Mouse (Mus musculus): ENCODE results near the gene Pik3c2b. TPM values are rescaled to one million over a fixed set of nuclear protein-coding genes. Genes with fewer than 3 reads are reported as not detected.

Gene Pik3c2b
- polyA plus RNA-seq, 1 experiment from 2014 or later = 15.7 TPM

DNA sequence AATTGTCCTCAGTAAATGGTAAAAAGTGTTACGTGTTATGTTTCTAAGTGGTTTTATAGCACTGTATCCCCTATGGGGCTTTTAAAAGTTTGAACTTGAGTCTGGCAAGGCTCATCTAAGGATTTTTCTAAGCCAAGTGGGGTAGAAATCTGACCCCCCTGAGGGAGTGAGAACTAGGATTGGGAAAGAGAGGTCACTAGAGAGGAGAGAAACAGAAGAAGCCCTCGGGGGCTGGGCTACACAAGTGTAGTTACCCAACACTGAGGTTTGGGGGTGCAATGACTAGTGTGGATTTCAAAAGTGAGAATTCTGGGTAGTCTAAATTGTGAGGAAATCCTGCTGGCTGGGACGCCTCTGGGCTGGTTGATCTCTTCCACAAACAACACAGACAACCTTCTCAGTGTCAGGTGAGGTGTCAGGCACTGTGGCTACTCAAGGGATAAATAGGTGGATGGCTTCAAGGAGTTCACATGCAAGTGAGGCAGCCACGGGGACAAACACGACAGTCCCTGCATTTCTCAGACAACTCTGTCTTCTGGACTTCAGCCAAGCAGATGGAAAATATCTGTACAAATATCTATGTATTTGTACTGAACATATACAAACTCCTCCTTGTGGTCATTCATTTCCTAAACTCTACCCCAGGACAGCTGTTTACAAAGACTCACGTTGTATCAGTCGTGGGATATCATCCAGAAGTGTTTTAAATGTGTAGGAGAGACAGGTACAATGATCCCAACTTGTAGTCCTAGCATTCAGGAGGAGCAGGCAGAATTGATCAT, 74.7 kb downstream of the Pik3c2b start:
- no peaks in the 10 kb centered on the region for H3K4me1 ChIP-seq
- H3K27me3 ChIP-seq = no peaks in the 10 kb centered on the region
- H3K4me3 ChIP-seq = no peak overlapping the region
- no peak overlapping the region for H3K4me2 ChIP-seq (replicated peaks)
- no peaks in the 10 kb centered on the region for H3K9me3 ChIP-seq
- 74% methylated on average over 7 of the region's 7 CpGs for WGBS
- no peak for ATAC-seq (replicated peaks)
- H3K27ac ChIP-seq (replicated peaks) = no peak overlapping the region
- no peak overlapping the region for H3K9ac ChIP-seq (replicated peaks)
- H3K36me3 ChIP-seq = no peaks in the 10 kb centered on the region

DNA sequence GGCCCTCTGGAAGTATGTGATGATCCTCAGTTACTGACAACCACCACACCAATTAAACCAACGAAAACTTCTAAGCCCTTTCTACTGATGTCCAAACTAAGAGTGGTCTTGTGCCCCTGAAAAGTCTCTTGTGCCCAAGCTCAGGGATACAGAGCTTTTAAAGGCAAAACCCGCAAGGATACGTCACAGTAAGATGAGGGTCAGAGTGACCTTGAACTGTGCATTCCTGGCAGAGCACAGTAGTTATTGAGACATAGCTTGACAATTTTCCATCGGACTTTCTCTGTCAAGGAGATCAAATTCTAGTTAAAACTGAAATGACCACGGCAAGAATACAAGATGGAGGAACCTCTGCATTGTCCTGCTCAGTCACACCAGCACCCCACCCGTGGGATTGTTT, 75.8 kb downstream of the Pik3c2b start:
- Histone ChIP-seq H3K27me3 (no peaks in the 10 kb centered on the region), H3K4me3 (no peak overlapping the region), H3K4me1 (no peaks in the 10 kb centered on the region), H3K9ac (replicated peaks) (no peak overlapping the region), H3K27ac (replicated peaks) (no peak overlapping the region), H3K9me3 (no peaks in the 10 kb centered on the region), H3K36me3 (no peaks in the 10 kb centered on the region), H3K4me2 (replicated peaks) (no peak overlapping the region)
- 74% methylated on average over 6 of the region's 6 CpGs for WGBS
- no peak for ATAC-seq (replicated peaks)

DNA sequence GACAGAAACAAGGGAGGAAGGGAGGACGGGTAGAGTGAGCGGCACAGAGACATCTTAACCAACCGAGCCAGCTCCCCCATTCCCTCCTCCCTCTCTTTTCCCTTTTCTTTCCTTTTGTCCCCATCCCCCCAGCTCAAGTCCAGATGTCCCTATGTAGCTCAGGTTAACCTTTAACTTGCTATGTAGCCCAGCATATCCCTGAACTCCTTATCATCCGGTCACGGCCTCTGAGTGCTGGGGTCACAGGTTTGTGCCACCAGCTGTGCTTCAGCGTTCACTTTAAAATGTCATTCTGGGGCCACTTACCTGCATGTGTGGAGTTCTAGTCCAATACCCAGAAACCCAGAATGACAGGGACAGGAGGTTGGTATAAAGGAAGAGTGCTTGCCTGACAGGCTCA, 78.7 kb downstream of the Pik3c2b start:
- Histone ChIP-seq H3K4me2 (replicated peaks) (no peak overlapping the region), H3K27ac (replicated peaks) (no peak overlapping the region), H3K9me3 (no peaks in the 10 kb centered on the region), H3K4me1 (no peaks in the 10 kb centered on the region), H3K27me3 (no peaks in the 10 kb centered on the region), H3K9ac (replicated peaks) (no peak overlapping the region), H3K4me3 (no peak overlapping the region), H3K36me3 (no peaks in the 10 kb centered on the region)
- WGBS = 90% methylated on average over 6 of the region's 6 CpGs
- no peak for ATAC-seq (replicated peaks)

DNA sequence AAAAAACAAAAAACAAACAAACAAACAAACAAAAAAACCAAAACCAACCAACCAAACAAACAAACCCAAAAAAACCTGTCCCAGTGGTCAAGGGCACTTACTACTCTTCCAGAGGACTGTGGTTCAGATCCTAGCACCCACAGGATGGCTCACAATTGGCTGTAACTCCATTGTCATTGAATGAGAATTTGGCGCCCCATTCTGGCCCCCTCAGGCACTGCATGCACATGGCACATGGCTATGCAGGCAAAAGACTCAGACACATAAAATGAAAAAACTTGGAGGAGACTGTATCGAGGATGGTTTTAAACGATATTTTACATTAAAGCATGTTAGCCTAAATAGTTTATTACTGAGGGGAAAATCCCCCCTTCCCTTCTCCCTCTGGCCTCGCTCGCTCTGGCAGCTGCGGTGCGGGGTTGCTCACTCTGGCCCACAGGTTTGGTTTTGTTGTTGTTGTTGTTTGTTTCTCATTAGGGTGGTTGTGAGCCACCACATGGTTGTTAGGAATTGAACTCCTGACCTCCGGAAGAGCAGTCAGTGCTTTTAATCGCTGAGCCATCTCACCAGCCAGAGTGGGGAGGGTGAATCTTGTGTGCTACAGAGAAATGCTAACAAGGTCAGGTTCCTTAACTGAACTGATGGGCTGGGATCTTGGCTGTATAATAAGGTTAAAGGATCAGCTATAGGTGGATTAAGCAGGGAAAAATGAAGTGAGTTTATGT, 80.3 kb downstream of the Pik3c2b start:
- Histone ChIP-seq H3K4me3 (no peak overlapping the region), H3K27ac (replicated peaks) (no peak overlapping the region), H3K4me2 (replicated peaks) (no peak overlapping the region), H3K27me3 (no peaks in the 10 kb centered on the region), H3K4me1 (peaks cover 13% of the 10 kb centered on the region), H3K36me3 (no peaks in the 10 kb centered on the region), H3K9ac (replicated peaks) (no peak overlapping the region), H3K9me3 (no peaks in the 10 kb centered on the region)
- 91% methylated on average over 9 of the region's 9 CpGs for WGBS
- no peak for ATAC-seq (replicated peaks)

DNA sequence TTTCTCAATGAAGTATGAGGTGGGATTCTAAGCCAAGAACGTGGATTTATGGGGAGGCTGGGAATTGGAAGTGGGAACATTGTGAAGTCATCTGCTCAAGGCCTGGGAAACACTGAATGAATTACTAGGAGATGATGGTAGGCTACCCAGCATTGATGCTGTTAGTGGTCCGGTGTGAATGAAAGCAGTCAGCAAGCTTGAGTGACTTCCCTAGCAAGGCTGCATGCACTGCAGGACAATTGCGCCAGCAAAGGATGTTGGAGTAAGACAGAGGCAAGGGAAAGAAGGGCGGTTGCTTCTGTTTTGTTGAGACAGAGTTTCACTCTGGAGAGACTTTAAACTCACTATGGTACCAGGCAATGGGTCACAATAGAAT, 80.9 kb downstream of the Pik3c2b start:
- Histone ChIP-seq H3K4me3 (no peak overlapping the region), H3K9me3 (no peaks in the 10 kb centered on the region), H3K4me1 (peaks cover 13% of the 10 kb centered on the region), H3K27me3 (no peaks in the 10 kb centered on the region), H3K9ac (replicated peaks) (no peak overlapping the region), H3K36me3 (no peaks in the 10 kb centered on the region), H3K27ac (replicated peaks) (no peak overlapping the region), H3K4me2 (replicated peaks) (no peak overlapping the region)
- no peak for ATAC-seq (replicated peaks)
- 63% methylated on average over 4 of the region's 4 CpGs for whole genome bisulfite sequencing

DNA sequence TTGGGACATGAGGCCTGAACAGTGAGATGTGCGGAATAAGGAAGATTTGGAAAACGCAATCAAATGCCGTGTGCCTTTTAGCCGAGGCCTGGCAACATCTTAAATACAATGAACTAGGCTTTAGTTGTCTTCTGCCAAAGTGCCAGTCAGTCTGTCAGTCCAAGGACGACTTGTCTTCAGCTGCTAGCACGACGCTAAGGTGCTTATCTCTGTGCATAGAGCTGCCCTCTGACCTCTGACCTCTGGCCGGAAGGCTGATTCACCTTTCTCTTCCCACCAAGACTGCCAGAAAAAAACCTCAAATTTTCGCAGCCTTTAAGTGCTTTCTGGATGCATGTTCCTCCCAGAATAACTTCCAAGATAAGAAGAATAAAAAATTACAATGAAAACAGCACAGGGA, 81.9 kb downstream of the Pik3c2b start:
- WGBS = 70% methylated on average over 9 of the region's 9 CpGs
- H3K9ac ChIP-seq (replicated peaks) = no peak overlapping the region

DNA sequence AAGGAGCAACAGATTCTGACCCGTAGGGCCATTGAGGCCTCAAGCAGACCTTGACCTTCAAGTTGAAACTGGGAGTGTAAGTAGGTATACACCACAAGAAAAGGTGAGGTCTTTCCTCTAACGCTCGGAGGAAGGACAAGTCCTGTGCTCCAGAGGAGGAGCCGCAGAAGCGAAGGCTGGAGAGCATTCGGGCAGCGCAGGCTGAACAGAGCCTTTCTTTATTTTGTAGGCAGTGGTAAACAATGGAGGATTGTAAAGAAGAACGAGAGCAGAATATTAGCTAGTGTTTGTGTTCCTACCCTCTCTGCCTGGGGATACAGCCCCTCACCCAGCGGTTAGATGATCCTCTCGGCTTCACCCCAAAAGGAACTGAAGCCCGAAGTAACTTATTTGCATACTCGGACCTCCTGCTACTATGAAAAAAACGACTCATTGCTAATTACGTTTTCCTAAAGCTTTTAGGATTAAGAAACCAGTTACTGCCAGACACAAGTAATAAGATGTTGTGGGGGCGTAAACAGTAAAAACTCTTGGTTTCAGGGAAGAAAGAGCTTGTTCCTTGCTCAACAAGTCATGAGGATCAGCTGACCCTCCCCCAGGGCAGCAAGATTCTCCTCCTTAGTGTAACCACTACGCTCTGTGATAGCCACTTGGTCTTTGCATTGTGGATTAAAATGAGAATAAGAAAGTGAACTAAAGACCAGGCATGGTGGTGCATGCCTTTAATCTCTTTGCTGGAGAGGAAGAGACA, 84.2 kb downstream of the Pik3c2b start:
- H3K27me3 ChIP-seq = no peaks in the 10 kb centered on the region
- H3K36me3 ChIP-seq = no peaks in the 10 kb centered on the region
- no peak for ATAC-seq (replicated peaks)
- H3K9me3 ChIP-seq = no peaks in the 10 kb centered on the region
- H3K27ac ChIP-seq (replicated peaks) = peak overlapping the region; percentile 97; the same call in 1 of the 2 replicates
- H3K4me2 ChIP-seq (replicated peaks) = peak overlapping the region; percentile 18; the same call in 1 of the 2 replicates
- H3K4me3 ChIP-seq = no peak overlapping the region
- H3K9ac ChIP-seq (replicated peaks) = no peak overlapping the region; the same call in 1 of the 2 replicates
- H3K4me1 ChIP-seq = peaks cover 39% of the 10 kb centered on the region
- 10% methylated on average over 16 of the region's 16 CpGs for WGBS

More for the DNA sequence above, 81.9 kb downstream of the Pik3c2b start:
- Histone ChIP-seq H3K27me3 (no peaks in the 10 kb centered on the region), H3K9me3 (no peaks in the 10 kb centered on the region), H3K4me1 (peaks cover 16% of the 10 kb centered on the region), H3K4me3 (no peak overlapping the region), H3K36me3 (no peaks in the 10 kb centered on the region), H3K4me2 (replicated peaks) (no peak overlapping the region), H3K27ac (replicated peaks) (no peak overlapping the region)
- ATAC-seq (replicated peaks) = no peak

DNA sequence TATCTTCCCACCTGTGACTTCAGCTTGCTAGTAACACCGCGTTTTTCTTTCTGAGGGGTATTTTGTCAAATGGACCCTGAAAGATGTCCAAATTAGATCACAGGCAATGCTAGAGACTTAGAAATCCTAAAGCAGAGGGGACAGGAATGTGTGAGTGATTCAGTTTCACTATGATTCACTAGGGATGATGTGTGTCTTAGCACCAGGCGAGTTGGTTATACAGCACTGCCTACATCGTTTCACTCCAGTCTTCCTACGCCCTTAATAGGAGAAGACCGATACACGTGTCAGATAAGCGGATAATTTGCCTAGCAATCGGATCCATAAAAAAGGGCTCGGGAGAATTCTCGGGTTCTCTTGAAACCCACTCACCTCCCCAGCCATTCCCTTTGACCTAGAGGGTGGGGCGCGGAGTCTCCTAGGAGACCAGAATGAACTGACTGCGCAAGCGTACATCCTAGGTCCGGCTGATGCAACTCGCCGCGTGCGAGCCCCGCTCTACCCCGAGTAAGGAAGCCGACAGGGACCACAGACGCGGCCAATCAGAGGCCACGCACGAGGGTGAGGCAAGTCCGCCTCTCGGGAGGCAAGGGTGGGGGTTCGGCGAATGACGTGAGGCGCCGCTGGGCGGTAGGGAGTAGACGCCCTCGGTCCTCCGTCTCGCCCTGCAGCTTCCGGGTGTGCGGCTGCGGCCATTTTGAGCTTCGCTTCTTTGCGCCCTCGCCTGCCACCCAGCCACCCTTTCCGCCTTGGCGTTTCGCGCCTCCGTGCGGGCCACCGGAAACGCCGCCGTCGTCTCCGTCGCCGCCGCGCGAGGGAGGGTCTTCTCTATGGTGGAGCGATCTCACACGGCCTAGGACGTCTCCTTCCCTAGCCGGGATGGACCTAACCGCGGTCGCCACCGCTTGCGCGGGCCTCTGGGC, 85.4 kb downstream of the Pik3c2b start, which contains the start of gene Ppp1r15b:
Gene Ppp1r15b (plus strand): TSS at position 506 of the 923 bp plus-strand sequence.
- 1% methylated on average over 72 of the region's 72 CpGs for WGBS
- H3K27me3 ChIP-seq = no peaks in the 10 kb centered on the region
- peak; percentile 99 for ATAC-seq (replicated peaks)
- peak within 1 kb of the TSS; percentile 97 for H3K27ac ChIP-seq (replicated peaks)
- H3K9me3 ChIP-seq = no peaks in the 10 kb centered on the region
- peak within 1 kb of the TSS; percentile 96 for H3K9ac ChIP-seq (replicated peaks)
- H3K4me3 ChIP-seq = peak within 1 kb of the TSS; percentile 95
- H3K36me3 ChIP-seq = no peaks in the 10 kb centered on the region
- peak within 1 kb of the TSS; percentile 95 for H3K4me2 ChIP-seq (replicated peaks)
- peaks cover 51% of the 10 kb centered on the region for H3K4me1 ChIP-seq

DNA sequence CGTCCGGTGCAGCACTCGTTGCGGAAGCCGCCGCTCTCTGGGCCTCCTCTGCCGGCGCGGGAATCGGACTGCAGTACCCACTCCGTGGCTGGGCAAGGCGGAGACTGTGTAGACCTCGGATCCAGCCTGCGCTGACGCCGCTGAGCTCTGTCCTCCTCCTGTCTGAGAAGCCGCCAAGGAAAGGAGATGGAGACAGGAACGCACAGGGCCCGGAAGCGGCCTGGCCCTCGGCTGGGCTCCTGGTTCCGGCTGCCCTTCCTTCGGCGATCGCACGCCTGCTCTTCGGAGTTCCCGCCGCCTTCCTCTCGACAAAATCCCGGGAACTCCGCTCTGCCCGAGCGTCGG, 86.1 kb downstream of the Pik3c2b start:
- Histone ChIP-seq H3K27ac (replicated peaks) (peak overlapping the region; percentile 97), H3K9me3 (no peaks in the 10 kb centered on the region), H3K4me3 (peak overlapping the region; percentile 95), H3K36me3 (peaks cover 1% of the 10 kb centered on the region), H3K4me1 (peaks cover 58% of the 10 kb centered on the region), H3K27me3 (no peaks in the 10 kb centered on the region), H3K9ac (replicated peaks) (peak overlapping the region; percentile 96), H3K4me2 (replicated peaks) (peak overlapping the region; percentile 95)
- WGBS = under 1% methylated on average over 35 of the region's 35 CpGs
- ATAC-seq (replicated peaks) = no peak

DNA sequence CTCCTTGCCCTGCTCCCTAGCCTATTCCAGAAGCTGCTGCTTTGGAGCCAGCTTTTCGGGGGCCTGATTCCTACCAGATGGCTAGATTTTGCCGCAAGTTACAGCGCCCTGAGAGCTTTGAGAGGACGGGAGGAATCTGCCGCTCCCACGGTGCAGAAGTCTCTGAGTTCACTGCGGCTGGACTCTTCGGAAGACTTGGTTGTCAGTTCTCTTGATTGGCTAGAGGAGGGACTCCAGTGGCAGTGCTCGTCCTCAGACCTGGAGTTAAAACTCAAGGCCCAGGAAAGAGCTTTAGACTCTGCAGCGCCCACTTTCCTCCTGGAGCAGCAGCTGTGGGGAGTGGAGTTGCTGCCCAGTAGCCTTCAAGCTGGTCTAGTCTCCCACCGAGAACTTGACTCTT, 86.5 kb downstream of the Pik3c2b start:
- Histone ChIP-seq H3K4me2 (replicated peaks) (peak overlapping the region; percentile 95), H3K9me3 (no peaks in the 10 kb centered on the region), H3K4me3 (peak overlapping the region; percentile 95), H3K9ac (replicated peaks) (peak overlapping the region; percentile 96), H3K4me1 (peaks cover 62% of the 10 kb centered on the region), H3K27ac (replicated peaks) (peak overlapping the region; percentile 97), H3K36me3 (peaks cover 5% of the 10 kb centered on the region), H3K27me3 (no peaks in the 10 kb centered on the region)
- no peak for ATAC-seq (replicated peaks)
- under 1% methylated on average over 11 of the region's 11 CpGs for WGBS
